Mouse (Mus musculus): ENCODE measurements around the gene Gnao1.
A peak's percentile ranks its signal among the peaks of the same experiment; 100 is the strongest.

Gnao1 gene

GRCm38 (mm10) chr8:93998961-93999360, 189.2 kb downstream of the Gnao1 start:
- no peak for DNase-seq (ENCODE audit: low spot score in 2 of 2)

GRCm38 (mm10) chr8:94004139-94004538, 194.4 kb downstream of the Gnao1 start:
- DNase-seq (ENCODE audit: low spot score in 2 of 2), result no peak

GRCm38 (mm10) chr8:94009243-94009845, 199.6 kb downstream of the Gnao1 start:
- DNase-seq (ENCODE audit: low spot score in 2 of 2), result no peak

GRCm38 (mm10) chr8:94010101-94010705, 200.4 kb downstream of the Gnao1 start:
- no peak for DNase-seq (ENCODE audit: low spot score in 2 of 2)

GRCm38 (mm10) chr8:94011076-94012012, 201.6 kb downstream of the Gnao1 start:
- DNase-seq (ENCODE audit: low spot score in 2 of 2), result no peak

- DNase-seq (ENCODE audit: low spot score in 2 of 2), result peak; percentile 52 to 62
These were observed 202.5 kb downstream of the Gnao1 start, which contains the start of gene Amfr for GRCm38 (mm10) chr8:94012013-94012951. Amfr (minus strand) TSS chr8:94012842.

GRCm38 (mm10) chr8:94013026-94013612, 203.4 kb downstream of the Gnao1 start:
- DNase-seq (ENCODE audit: low spot score in 2 of 2), result no peak

All from right cerebral cortex, postnatal 10 days (tissue).